Mouse (Mus musculus) large intestine, adult 2 months (tissue): ENCODE results near the gene Lmna. TPM values are rescaled to one million over a fixed set of nuclear protein-coding genes. Genes with fewer than 3 reads are reported as not detected.

Experiments
- DNase-seq: peaks from one replicate; pipeline ENCODE4 v3.0.0-alpha.2; 2012; ENCODE audit warnings: low read depth, low spot score
- WGBS: fragments of 180-500 bp; shearing (Covaris S2); methylation state at CpG from one replicate; pipeline ENCODE4 v1.1.7; 2018; 5-methylcytosine and 5-hydroxymethylcytosine counted together
- polyA plus RNA-seq: library from polyadenylated mRNA; depleted of rRNA; stranded (reverse); fragments of >200 nt; gene quantifications from 2 replicates; pipeline ENCODE4 v1.2.3, GENCODE M21; 2012; rRNA removed

Lmna gene
- polyA plus RNA-seq, 1 experiment = 90.6 TPM

DNA sequence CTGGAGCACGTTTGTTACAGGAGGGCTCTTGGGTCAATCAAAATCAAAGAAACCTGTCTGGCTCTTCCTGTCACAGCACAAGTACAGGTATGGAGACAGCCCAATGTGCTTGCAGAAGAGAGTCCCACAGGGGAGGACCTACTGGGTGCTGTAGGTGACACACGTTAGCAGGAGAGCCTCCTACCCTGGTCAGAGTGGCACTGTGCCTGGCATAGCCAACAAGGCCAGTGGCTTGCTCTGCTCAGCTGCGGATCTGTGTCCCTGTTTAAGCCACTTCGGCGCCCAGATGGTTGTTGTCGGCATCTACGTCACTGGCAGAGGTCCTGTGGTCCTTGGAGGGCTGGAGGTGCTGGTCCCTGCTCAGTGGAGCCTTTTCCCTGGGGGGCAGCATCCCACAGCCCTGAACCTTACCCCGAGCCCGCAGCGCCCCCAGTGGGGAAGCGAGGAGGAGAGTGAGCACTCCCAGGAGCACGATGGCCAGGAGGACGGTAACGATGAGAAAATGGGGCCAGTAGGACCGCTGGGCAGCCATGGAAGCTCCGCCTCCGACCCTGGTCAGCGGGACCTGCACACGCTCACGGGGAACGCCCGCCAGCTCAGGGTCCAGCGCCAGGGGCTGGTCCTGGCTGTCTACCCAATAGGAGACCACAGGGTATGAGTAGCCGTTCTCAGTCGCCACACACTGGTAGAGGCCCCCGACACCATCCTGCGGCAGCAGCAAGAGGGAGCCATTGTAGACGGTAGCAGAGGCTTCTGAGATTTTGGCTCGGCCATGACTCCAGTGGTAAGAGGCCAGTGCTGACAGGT lies 73.2 kb downstream of the Lmna start:
- 62% methylated on average over 29 of the region's 29 CpGs for WGBS
- no peak for DNase-seq

DNA sequence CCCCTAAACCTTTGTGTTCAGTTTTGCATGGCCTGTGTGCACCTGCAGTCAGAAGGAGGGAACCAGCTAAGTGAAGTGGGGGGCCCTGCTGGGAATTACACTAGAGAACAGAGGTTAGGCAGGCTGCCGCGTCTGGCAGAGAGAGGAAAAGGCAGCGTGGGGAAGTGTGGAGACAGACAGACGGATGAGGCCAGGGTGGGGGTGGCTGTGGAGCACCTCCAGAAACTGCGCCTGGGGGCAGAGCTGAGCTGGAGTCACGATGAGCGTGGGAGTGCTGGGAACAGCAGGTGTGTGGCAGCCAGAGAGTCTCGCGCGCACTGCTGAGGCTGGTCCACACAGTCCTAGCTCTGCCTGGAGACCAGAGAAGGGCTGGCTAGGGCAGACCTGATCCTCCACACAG lies 74.2 kb downstream of the Lmna start:
- WGBS = 79% methylated on average over 10 of the region's 10 CpGs
- DNase-seq = no peak

Other genes with a start within 250 kb of the Lmna start
- gene Gm38392, start 222.7 kb downstream of the Lmna start, polyA plus RNA-seq = 0.30 TPM in 1 of 2 replicates, not detected in the other
- 2.4 and 3.1 TPM in 2 replicates for gene Tsacc, start 213.0 kb downstream of the Lmna start, polyA plus RNA-seq
- 159 and 172 TPM in 2 replicates for gene Cct3, start 212.8 kb downstream of the Lmna start, polyA plus RNA-seq
- 194 and 196 TPM in 2 replicates for gene Glmp, start 184.9 kb downstream of the Lmna start, polyA plus RNA-seq
- 30.3 and 41.6 TPM in 2 replicates for gene Tmem79, start 173.8 kb downstream of the Lmna start, polyA plus RNA-seq
- gene Smg5, start 173.7 kb downstream of the Lmna start, polyA plus RNA-seq = 50.2 and 69.8 TPM in 2 replicates
- 2.4 and 3.2 TPM in 2 replicates for gene Paqr6, start 145.4 kb downstream of the Lmna start, polyA plus RNA-seq
- 2.5 and 5.6 TPM in 2 replicates for gene Bglap3, start 137.2 kb downstream of the Lmna start, polyA plus RNA-seq
- gene Bglap2, start 131.3 kb downstream of the Lmna start, polyA plus RNA-seq = 0.36 and 0.58 TPM in 2 replicates
- 1.5 TPM in 1 of 2 replicates, not detected in the other for gene Bglap, start 125.5 kb downstream of the Lmna start, polyA plus RNA-seq
- gene Pmf1, start 99.6 kb downstream of the Lmna start, polyA plus RNA-seq = 67.4 and 70.5 TPM in 2 replicates
- gene Slc25a44, start 84.8 kb downstream of the Lmna start, polyA plus RNA-seq = 32.0 and 47.7 TPM in 2 replicates
- gene Sema4a, start 48.8 kb downstream of the Lmna start, polyA plus RNA-seq = 221 and 227 TPM in 2 replicates
- gene Mex3a, start 22.4 kb upstream of the Lmna start, polyA plus RNA-seq = 0.63 and 0.89 TPM in 2 replicates
- 236 and 238 TPM in 2 replicates for gene Rab25, start 38.3 kb upstream of the Lmna start, polyA plus RNA-seq
- 148 and 165 TPM in 2 replicates for gene Lamtor2, start 43.1 kb upstream of the Lmna start, polyA plus RNA-seq
- gene Ubqln4, start 43.8 kb upstream of the Lmna start, polyA plus RNA-seq = 41.2 and 50.6 TPM in 2 replicates
- 417 and 500 TPM in 2 replicates for gene Ssr2, start 65.9 kb upstream of the Lmna start, polyA plus RNA-seq
- 49.2 and 77.5 TPM in 2 replicates for gene Arhgef2, start 96.0 kb upstream of the Lmna start, polyA plus RNA-seq
- gene Rxfp4, start 143.2 kb upstream of the Lmna start, polyA plus RNA-seq = 0.12 TPM in 1 of 2 replicates, not detected in the other
- gene Khdc4, start 175.8 kb upstream of the Lmna start, polyA plus RNA-seq = 28.6 and 50.6 TPM in 2 replicates
- 30.6 and 38.7 TPM in 2 replicates for gene Rit1, start 206.9 kb upstream of the Lmna start, polyA plus RNA-seq